Mouse (Mus musculus) testis, postnatal 10 days (tissue): ENCODE measurements at regions not wholly inside any gene's neighbourhood (a gene's known extent, or its start where the extent isn't known, plus 50 kb on each side); places are given as distances from the start of the nearest gene placed in this dataset.

ENCODE experiments used
- DNase-seq: peaks from one replicate; pipeline ENCODE4 v3.0.0; 2021; ENCODE audit warnings: low spot score

GRCm38 (mm10) chr4:127416906-127417305 is 58.9 kb upstream of the Gjb5 start:
- no peak for DNase-seq

GRCm38 (mm10) chr4:127413997-127414964 is 56.3 kb upstream of the Gjb5 start:
- no peak for DNase-seq
